Mouse (Mus musculus): ENCODE results near the gene Pde6g. TPM values are rescaled to one million over a fixed set of nuclear protein-coding genes. Genes with fewer than 3 reads are reported as not detected.

Gene Pde6g
- 0.35 TPM for polyA plus RNA-seq (2017; shearing (Covaris generic))

GRCm38 (mm10) chr11:120453306-120453705 is at the start of gene Pde6g:
Gene Pde6g (minus strand): TSS chr11:120453500.

GRCm38 (mm10) chr11:120491317-120492023 is 38.2 kb upstream of the Pde6g start, which contains the start of gene Slc25a10:
Gene Slc25a10 (plus strand): TSS chr11:120491840.

GRCm38 (mm10) chr11:120484265-120484981 is 31.1 kb upstream of the Pde6g start, which contains the start of gene Mrpl12:
Gene Mrpl12 (plus strand): TSS chr11:120484613.

GRCm38 (mm10) chr11:120467051-120467735 is 13.9 kb upstream of the Pde6g start, which contains the start of gene Arl16:
Gene Arl16 (minus strand): TSS chr11:120467607.

GRCm38 (mm10) chr11:120457772-120458751 is 4.8 kb upstream of the Pde6g start, which contains the start of the genes Oxld1 and Ccdc137:
Gene Oxld1 (minus strand): TSS chr11:120458068.
Gene Ccdc137 (plus strand): TSS chr11:120458115.

GRCm38 (mm10) chr11:120442344-120442743 is 11.0 kb downstream of the Pde6g start, which contains the start of gene Tspan10:
Gene Tspan10 (plus strand): TSS chr11:120442644.

GRCm38 (mm10) chr11:120437152-120437856 is 16.0 kb downstream of the Pde6g start, which contains the start of gene Nploc4:
Gene Nploc4 (minus strand): TSS chr11:120437708.

Other genes with a start within 250 kb of the Pde6g start
- not detected for gene Bahcc1, start 220.6 kb downstream of the Pde6g start, polyA plus RNA-seq (2017; shearing (Covaris generic))
- 2,226 TPM for gene Actg1, start 105.0 kb downstream of the Pde6g start, polyA plus RNA-seq (2017; shearing (Covaris generic))
- gene Fscn2, start 92.0 kb downstream of the Pde6g start, polyA plus RNA-seq (2017; shearing (Covaris generic)): 0.68 TPM
- gene Faap100, start 74.7 kb downstream of the Pde6g start, polyA plus RNA-seq (2017; shearing (Covaris generic)): 29.6 TPM
- gene Nploc4, start 15.8 kb downstream of the Pde6g start, polyA plus RNA-seq (2017; shearing (Covaris generic)): 54.4 TPM
- gene Tspan10, start 10.9 kb downstream of the Pde6g start, polyA plus RNA-seq (2017; shearing (Covaris generic)): not detected
- gene Oxld1, start 4.6 kb upstream of the Pde6g start, polyA plus RNA-seq (2017; shearing (Covaris generic)): 14.6 TPM
- 50.7 TPM for gene Ccdc137, start 4.6 kb upstream of the Pde6g start, polyA plus RNA-seq (2017; shearing (Covaris generic))
- gene Arl16, start 14.1 kb upstream of the Pde6g start, polyA plus RNA-seq (2017; shearing (Covaris generic)): 36.3 TPM
- gene Mrpl12, start 31.1 kb upstream of the Pde6g start, polyA plus RNA-seq (2017; shearing (Covaris generic)): 70.7 TPM
- gene Slc25a10, start 38.3 kb upstream of the Pde6g start, polyA plus RNA-seq (2017; shearing (Covaris generic)): 8.9 TPM
- not detected for gene Gcgr, start 77.2 kb upstream of the Pde6g start, polyA plus RNA-seq (2017; shearing (Covaris generic))
- gene Mcrip1, start 96.2 kb upstream of the Pde6g start, polyA plus RNA-seq (2017; shearing (Covaris generic)): 144 TPM
- not detected for gene Ppp1r27, start 97.6 kb upstream of the Pde6g start, polyA plus RNA-seq (2017; shearing (Covaris generic))
- 244 TPM for gene P4hb, start 119.8 kb upstream of the Pde6g start, polyA plus RNA-seq (2017; shearing (Covaris generic))
- gene Arhgdia, start 128.1 kb upstream of the Pde6g start, polyA plus RNA-seq (2017; shearing (Covaris generic)): 800 TPM
- 327 TPM for gene Alyref, start 144.9 kb upstream of the Pde6g start, polyA plus RNA-seq (2017; shearing (Covaris generic))
- 115 TPM for gene Anapc11, start 144.9 kb upstream of the Pde6g start, polyA plus RNA-seq (2017; shearing (Covaris generic))
- 1.2 TPM for gene Npb, start 155.0 kb upstream of the Pde6g start, polyA plus RNA-seq (2017; shearing (Covaris generic))
- 159 TPM for gene Pcyt2, start 164.4 kb upstream of the Pde6g start, polyA plus RNA-seq (2017; shearing (Covaris generic))
- gene Sirt7, start 171.7 kb upstream of the Pde6g start, polyA plus RNA-seq (2017; shearing (Covaris generic)): 300 TPM
- gene Mafg, start 180.1 kb upstream of the Pde6g start, polyA plus RNA-seq (2017; shearing (Covaris generic)): 17.6 TPM
- 1.2 TPM for gene Pycr1, start 190.3 kb upstream of the Pde6g start, polyA plus RNA-seq (2017; shearing (Covaris generic))
- gene Myadml2, start 194.7 kb upstream of the Pde6g start, polyA plus RNA-seq (2017; shearing (Covaris generic)): 0.41 TPM
- gene Notum, start 207.7 kb upstream of the Pde6g start, polyA plus RNA-seq (2017; shearing (Covaris generic)): not detected
- gene Aspscr1, start 219.5 kb upstream of the Pde6g start, polyA plus RNA-seq (2017; shearing (Covaris generic)): 178 TPM

Measured in CD4-positive, CD25-positive, alpha-beta regulatory T cell (primary cell).